Mouse (Mus musculus): ENCODE results near the gene Rapsn. TPM values are rescaled to one million over a fixed set of nuclear protein-coding genes. Genes with fewer than 3 reads are reported as not detected.

Gene Rapsn
- polyA plus RNA-seq, 1 experiment from 2014 or later, result 0.74 TPM

- H3K27ac ChIP-seq (ENCODE audit: low read depth, low read length), result no peak overlapping the region
- no peaks in the 10 kb centered on the region for H3K36me3 ChIP-seq (ENCODE audit: control insufficient read depth, insufficient read depth, low read length)
- WGBS, result 70% methylated on average over 6 of the region's 6 CpGs
- no peak for ATAC-seq (ENCODE audit: low FRiP score, low TSS enrichment)
- H3K9me3 ChIP-seq (ENCODE audit: control insufficient read depth, low read length), result no peaks in the 10 kb centered on the region
- H3K27me3 ChIP-seq (ENCODE audit: control insufficient read depth, insufficient read depth, low read length), result no peaks in the 10 kb centered on the region
- no peak overlapping the region for H3K4me3 ChIP-seq (ENCODE audit: low read length)
- no peaks in the 10 kb centered on the region for H3K4me1 ChIP-seq (ENCODE audit: control insufficient read depth, insufficient read depth, low read length)
- no peak overlapping the region for H3K9ac ChIP-seq (ENCODE audit: low read depth, low read length)
- H3K4me2 ChIP-seq (replicated peaks; ENCODE audit: low read depth, low read length), result no peak overlapping the region
Observed at GRCm38 (mm10) chr2:91090208-91090607, 54.8 kb downstream of the Rapsn start.

- no peaks in the 10 kb centered on the region for H3K9me3 ChIP-seq (ENCODE audit: control insufficient read depth, low read length)
- H3K4me2 ChIP-seq (replicated peaks; ENCODE audit: low read depth, low read length), result no peak overlapping the region
- no peak overlapping the region for H3K9ac ChIP-seq (ENCODE audit: low read depth, low read length)
- H3K4me3 ChIP-seq (ENCODE audit: low read length), result no peak overlapping the region
- no peak for ATAC-seq (ENCODE audit: low FRiP score, low TSS enrichment)
- H3K36me3 ChIP-seq (ENCODE audit: control insufficient read depth, insufficient read depth, low read length), result no peaks in the 10 kb centered on the region
- no peak overlapping the region for H3K27ac ChIP-seq (ENCODE audit: low read depth, low read length)
- WGBS, result 74% methylated on average over 6 of the region's 6 CpGs
- no peaks in the 10 kb centered on the region for H3K27me3 ChIP-seq (ENCODE audit: control insufficient read depth, insufficient read depth, low read length)
- no peaks in the 10 kb centered on the region for H3K4me1 ChIP-seq (ENCODE audit: control insufficient read depth, insufficient read depth, low read length)
Observed at GRCm38 (mm10) chr2:91090827-91091226, 55.4 kb downstream of the Rapsn start.

Other genes starting within 250 kb of the Rapsn start
- 249 and 251 TPM in 2 replicates for gene Mtch2, start 188.5 kb upstream of the Rapsn start, polyA plus RNA-seq (2014; fragmentation: Nextera tagmentation; extraction: Ambion mirVana)
- gene C1qtnf4, start 149.8 kb upstream of the Rapsn start, polyA plus RNA-seq (2014; fragmentation: Nextera tagmentation; extraction: Ambion mirVana), result 7.7 and 13.2 TPM in 2 replicates
- gene Kbtbd4, start 130.9 kb upstream of the Rapsn start, polyA plus RNA-seq (2014; fragmentation: Nextera tagmentation; extraction: Ambion mirVana), result 37.5 and 43.4 TPM in 2 replicates
- 233 and 251 TPM in 2 replicates for gene Ndufs3, start 130.8 kb upstream of the Rapsn start, polyA plus RNA-seq (2014; fragmentation: Nextera tagmentation; extraction: Ambion mirVana)
- gene Celf1, start 95.2 kb upstream of the Rapsn start, polyA plus RNA-seq (2014; fragmentation: Nextera tagmentation; extraction: Ambion mirVana), result 50.9 and 77.6 TPM in 2 replicates
- gene Psmc3, start 18.4 kb downstream of the Rapsn start, polyA plus RNA-seq (2014; fragmentation: Nextera tagmentation; extraction: Ambion mirVana), result 356 and 399 TPM in 2 replicates
- gene Slc39a13, start 34.8 kb downstream of the Rapsn start, polyA plus RNA-seq (2014; fragmentation: Nextera tagmentation; extraction: Ambion mirVana), result 31.1 and 32.8 TPM in 2 replicates
- gene Spi1, start 46.8 kb downstream of the Rapsn start, polyA plus RNA-seq (2014; fragmentation: Nextera tagmentation; extraction: Ambion mirVana), result 2.2 and 3.7 TPM in 2 replicates
- gene Mybpc3, start 82.5 kb downstream of the Rapsn start, polyA plus RNA-seq (2014; fragmentation: Nextera tagmentation; extraction: Ambion mirVana), result not detected in 2 replicates
- 5.3 and 7.6 TPM in 2 replicates for gene Madd, start 148.2 kb downstream of the Rapsn start, polyA plus RNA-seq (2014; fragmentation: Nextera tagmentation; extraction: Ambion mirVana)
- 1.2 and 1.7 TPM in 2 replicates for gene Nr1h3, start 167.2 kb downstream of the Rapsn start, polyA plus RNA-seq (2014; fragmentation: Nextera tagmentation; extraction: Ambion mirVana)
- 15.5 and 25.4 TPM in 2 replicates for gene Acp2, start 167.3 kb downstream of the Rapsn start, polyA plus RNA-seq (2014; fragmentation: Nextera tagmentation; extraction: Ambion mirVana)
- 14.8 and 15.0 TPM in 2 replicates for gene Ddb2, start 201.4 kb downstream of the Rapsn start, polyA plus RNA-seq (2014; fragmentation: Nextera tagmentation; extraction: Ambion mirVana)
- gene Pacsin3, start 220.3 kb downstream of the Rapsn start, polyA plus RNA-seq (2014; fragmentation: Nextera tagmentation; extraction: Ambion mirVana), result 24.3 and 32.8 TPM in 2 replicates
- 58.6 and 81.6 TPM in 2 replicates for gene Arfgap2, start 229.4 kb downstream of the Rapsn start, polyA plus RNA-seq (2014; fragmentation: Nextera tagmentation; extraction: Ambion mirVana)